Mouse (Mus musculus): ENCODE results near the gene Ccdc146. TPM values are rescaled to one million over a fixed set of nuclear protein-coding genes. Genes with fewer than 3 reads are reported as not detected.

The Ccdc146 gene
- polyA plus RNA-seq, 1 experiment from 2014 or later = 0.36 TPM

DNA sequence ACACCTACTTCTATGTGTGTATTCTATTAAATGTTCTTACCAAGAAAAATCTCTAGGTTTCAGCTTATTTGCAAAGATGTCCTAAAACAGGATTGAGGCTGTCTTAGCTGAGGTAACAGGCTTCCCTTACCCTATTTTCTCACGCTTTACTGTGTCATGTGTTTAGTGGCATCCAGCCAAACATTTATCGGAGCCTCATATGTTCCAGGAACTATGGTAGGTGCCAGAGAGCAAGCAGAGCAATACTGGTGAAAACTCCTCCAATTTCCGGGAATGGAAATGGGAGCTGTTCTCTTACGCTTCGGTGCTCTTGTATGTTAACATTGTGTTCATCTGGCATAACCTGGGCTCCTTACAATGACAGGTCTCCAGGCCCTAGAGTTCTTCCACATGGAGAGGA lies 92.8 kb downstream of the Ccdc146 start:
- Histone ChIP-seq H3K36me3 (ENCODE audit: control insufficient read depth, insufficient read depth, low read length) (no peaks in the 10 kb centered on the region), H3K4me3 (replicated peaks; ENCODE audit: low read depth, low read length) (no peak overlapping the region), H3K27ac (replicated peaks; ENCODE audit: low read depth, low read length) (no peak overlapping the region), H3K9me3 (ENCODE audit: control insufficient read depth, low read length) (no peaks in the 10 kb centered on the region), H3K27me3 (ENCODE audit: control insufficient read depth, insufficient read depth, low read length) (no peaks in the 10 kb centered on the region), H3K4me2 (ENCODE audit: low read length) (no peak overlapping the region), H3K4me1 (ENCODE audit: control insufficient read depth, insufficient read depth, low read length) (peaks cover 11% of the 10 kb centered on the region; the same call in 1 of the 2 replicates), H3K9ac (replicated peaks; ENCODE audit: low read length) (no peak overlapping the region)
- 89% methylated on average over 5 of the region's 5 CpGs for WGBS
- DNase-seq (no peak), ATAC-seq (ENCODE audit: low FRiP score, low TSS enrichment) (no peak)

DNA sequence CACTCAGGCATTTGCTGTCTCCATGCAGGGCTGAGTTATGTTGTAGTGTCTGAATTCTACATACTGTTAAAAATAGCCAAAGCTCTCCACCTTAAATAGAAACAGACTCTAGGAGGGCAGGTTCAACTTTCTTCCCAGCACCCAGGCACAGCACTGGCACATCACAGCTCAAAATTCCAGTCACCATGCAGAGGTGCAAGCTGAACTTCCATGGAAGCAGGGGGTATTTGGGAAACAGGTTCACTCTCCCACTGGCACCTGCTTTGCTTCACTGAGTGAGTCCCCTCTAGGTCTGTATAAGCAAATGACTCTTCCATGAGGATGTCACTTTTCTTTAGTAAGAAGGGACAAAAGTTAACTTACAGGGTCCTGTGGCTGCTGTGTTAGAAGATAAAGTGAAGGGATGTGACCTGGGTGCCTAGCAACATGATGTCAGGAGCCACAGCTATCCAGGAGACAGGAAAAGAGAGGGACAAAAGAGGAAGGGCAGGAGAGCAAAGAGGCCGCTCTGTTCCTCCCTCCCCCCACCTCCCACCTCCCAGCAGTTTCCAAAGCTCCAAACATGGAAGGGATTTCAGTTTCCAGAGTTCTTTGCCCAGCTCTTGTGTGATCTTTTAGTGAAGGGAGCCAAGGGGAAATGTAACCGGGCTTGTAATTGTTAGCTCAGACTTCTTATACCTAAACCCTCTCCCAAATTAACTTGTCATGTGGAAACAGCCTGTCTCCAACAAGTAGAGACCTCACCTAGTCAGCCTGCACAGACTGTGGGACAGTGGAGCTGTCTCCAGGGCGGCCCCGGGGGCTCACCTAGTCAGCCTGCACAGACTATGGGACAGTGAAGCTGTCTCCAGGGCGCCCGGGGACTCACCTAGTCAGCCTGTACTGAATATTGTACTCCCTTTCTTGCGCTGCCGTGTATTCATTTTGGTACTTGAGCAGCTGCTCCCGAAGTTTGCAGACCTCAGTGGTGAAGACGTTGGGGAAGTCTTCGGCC lies 94.5 kb downstream of the Ccdc146 start:
- Histone ChIP-seq H3K27ac (replicated peaks; ENCODE audit: low read depth, low read length) (no peak overlapping the region), H3K9me3 (ENCODE audit: control insufficient read depth, low read length) (no peaks in the 10 kb centered on the region), H3K9ac (replicated peaks; ENCODE audit: low read length) (no peak overlapping the region), H3K36me3 (ENCODE audit: control insufficient read depth, insufficient read depth, low read length) (no peaks in the 10 kb centered on the region), H3K4me3 (replicated peaks; ENCODE audit: low read depth, low read length) (no peak overlapping the region), H3K27me3 (ENCODE audit: control insufficient read depth, insufficient read depth, low read length) (no peaks in the 10 kb centered on the region), H3K4me1 (ENCODE audit: control insufficient read depth, insufficient read depth, low read length) (peaks cover 11% of the 10 kb centered on the region; the same call in 1 of the 2 replicates), H3K4me2 (ENCODE audit: low read length) (no peak overlapping the region)
- no peak for DNase-seq
- no peak for ATAC-seq (ENCODE audit: low FRiP score, low TSS enrichment)
- 23% methylated on average over 11 of the region's 11 CpGs for WGBS

DNA sequence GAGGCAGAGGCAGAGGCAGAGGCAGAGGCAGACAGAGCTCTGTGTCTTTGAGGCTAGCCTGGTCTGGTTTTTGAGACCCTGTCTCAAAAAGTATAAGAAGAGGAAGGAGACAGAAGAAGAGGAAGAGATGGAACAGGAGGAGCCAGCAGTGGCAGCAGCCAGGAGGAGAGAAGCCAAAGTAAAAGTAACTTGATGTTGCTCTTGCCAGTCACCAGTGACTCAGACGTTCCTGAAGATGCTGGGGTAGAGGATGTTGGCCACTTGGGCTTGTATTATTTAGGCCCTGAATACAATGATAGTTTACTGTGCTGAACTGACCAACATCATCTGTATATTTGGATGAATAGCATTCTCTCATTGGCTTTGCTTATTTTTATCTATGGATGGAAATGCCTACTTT lies 95.9 kb downstream of the Ccdc146 start:
- no peak overlapping the region for H3K9ac ChIP-seq (replicated peaks; ENCODE audit: low read length)
- H3K27me3 ChIP-seq (ENCODE audit: control insufficient read depth, insufficient read depth, low read length) = no peaks in the 10 kb centered on the region
- H3K4me1 ChIP-seq (ENCODE audit: control insufficient read depth, insufficient read depth, low read length) = peaks cover 11% of the 10 kb centered on the region; the same call in 1 of the 2 replicates
- H3K4me3 ChIP-seq (replicated peaks; ENCODE audit: low read depth, low read length) = no peak overlapping the region
- no peak overlapping the region for H3K4me2 ChIP-seq (ENCODE audit: low read length)
- no peaks in the 10 kb centered on the region for H3K9me3 ChIP-seq (ENCODE audit: control insufficient read depth, low read length)
- DNase-seq = no peak
- H3K36me3 ChIP-seq (ENCODE audit: control insufficient read depth, insufficient read depth, low read length) = no peaks in the 10 kb centered on the region
- no peak overlapping the region for H3K27ac ChIP-seq (replicated peaks; ENCODE audit: low read depth, low read length)
- ATAC-seq (ENCODE audit: low FRiP score, low TSS enrichment) = no peak
- WGBS = 81% methylated on average over 1 of the region's 1 CpGs

DNA sequence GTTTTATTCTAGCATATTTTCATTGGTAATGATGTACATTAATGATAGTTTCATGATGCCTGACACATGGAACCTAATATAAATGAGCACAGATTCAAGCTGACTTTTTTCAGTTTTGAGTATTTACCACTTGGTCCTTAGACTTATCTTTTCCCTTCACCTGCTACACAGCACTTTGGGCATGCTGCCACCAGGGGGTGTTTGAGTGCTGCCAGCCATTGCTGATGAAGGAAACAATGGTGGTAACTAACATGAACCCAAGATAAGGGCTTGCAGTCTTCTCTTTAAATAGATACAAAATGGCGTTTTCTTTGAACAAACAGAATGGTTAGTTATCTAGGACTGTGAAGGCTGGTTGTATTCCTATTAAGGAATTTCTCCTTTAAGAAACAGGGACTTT lies 98.0 kb downstream of the Ccdc146 start:
- Histone ChIP-seq H3K36me3 (ENCODE audit: control insufficient read depth, insufficient read depth, low read length) (no peaks in the 10 kb centered on the region), H3K9ac (replicated peaks; ENCODE audit: low read length) (no peak overlapping the region), H3K4me2 (ENCODE audit: low read length) (no peak overlapping the region), H3K9me3 (ENCODE audit: control insufficient read depth, low read length) (no peaks in the 10 kb centered on the region), H3K4me1 (ENCODE audit: control insufficient read depth, insufficient read depth, low read length) (peaks cover 11% of the 10 kb centered on the region; the same call in 1 of the 2 replicates), H3K27ac (replicated peaks; ENCODE audit: low read depth, low read length) (no peak overlapping the region), H3K4me3 (replicated peaks; ENCODE audit: low read depth, low read length) (no peak overlapping the region), H3K27me3 (ENCODE audit: control insufficient read depth, insufficient read depth, low read length) (no peaks in the 10 kb centered on the region)
- DNase-seq (peak; percentile 77), ATAC-seq (ENCODE audit: low FRiP score, low TSS enrichment) (peak; percentile 53; the same call in 1 of the 2 replicates)
- 54% methylated on average over 1 of the region's 1 CpGs for WGBS

DNA sequence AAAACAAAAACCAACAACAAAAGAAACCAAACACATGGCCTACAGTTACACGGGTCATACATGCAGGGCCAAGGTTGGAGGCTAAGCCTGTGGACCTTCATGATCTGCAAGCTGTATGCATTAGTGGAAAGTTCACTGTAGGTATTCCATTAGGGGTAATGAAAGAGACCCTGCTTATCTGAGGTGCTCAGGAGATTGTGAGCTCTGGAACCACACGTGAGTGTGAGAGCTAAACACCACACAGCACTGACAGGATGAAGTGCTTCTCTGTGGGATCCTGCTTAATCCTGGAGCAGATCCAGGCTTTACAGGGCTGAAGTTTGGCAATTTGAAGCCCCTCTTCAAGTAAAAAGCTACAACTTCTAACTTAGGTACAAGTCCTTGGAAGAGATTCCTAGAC lies 104.3 kb downstream of the Ccdc146 start:
- no peaks in the 10 kb centered on the region for H3K4me1 ChIP-seq (ENCODE audit: control insufficient read depth, insufficient read depth, low read length)
- no peaks in the 10 kb centered on the region for H3K27me3 ChIP-seq (ENCODE audit: control insufficient read depth, insufficient read depth, low read length)
- no peak overlapping the region for H3K4me3 ChIP-seq (replicated peaks; ENCODE audit: low read depth, low read length)
- DNase-seq (no peak), ATAC-seq (ENCODE audit: low FRiP score, low TSS enrichment) (no peak)
- no peak overlapping the region for H3K4me2 ChIP-seq (ENCODE audit: low read length)
- no peak overlapping the region for H3K9ac ChIP-seq (replicated peaks; ENCODE audit: low read length)
- WGBS = 77% methylated on average over 2 of the region's 2 CpGs
- H3K9me3 ChIP-seq (ENCODE audit: control insufficient read depth, low read length) = no peaks in the 10 kb centered on the region
- no peaks in the 10 kb centered on the region for H3K36me3 ChIP-seq (ENCODE audit: control insufficient read depth, insufficient read depth, low read length)
- no peak overlapping the region for H3K27ac ChIP-seq (replicated peaks; ENCODE audit: low read depth, low read length)

DNA sequence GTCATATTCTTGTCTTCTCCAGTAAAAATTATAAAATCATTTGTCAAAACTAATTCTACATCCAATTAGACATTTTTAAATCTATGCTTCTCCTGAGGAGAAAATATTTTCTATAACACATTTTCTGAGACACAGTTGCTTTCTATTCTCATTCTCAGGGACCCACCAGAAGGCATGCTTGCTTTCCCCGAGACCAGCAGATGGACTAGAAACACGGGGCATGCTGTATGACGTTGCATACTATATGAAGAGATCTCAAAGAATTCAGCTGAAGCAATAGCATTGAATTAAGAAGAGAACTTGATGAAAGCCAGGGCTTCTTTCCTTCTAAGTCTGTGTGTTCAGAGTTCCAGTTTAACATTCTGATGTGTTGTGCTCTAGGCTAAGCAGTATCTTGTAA lies 109.8 kb downstream of the Ccdc146 start:
- DNase-seq (no peak), ATAC-seq (ENCODE audit: low FRiP score, low TSS enrichment) (no peak)
- no peaks in the 10 kb centered on the region for H3K27me3 ChIP-seq (ENCODE audit: control insufficient read depth, insufficient read depth, low read length)
- H3K36me3 ChIP-seq (ENCODE audit: control insufficient read depth, insufficient read depth, low read length) = no peaks in the 10 kb centered on the region
- no peak overlapping the region for H3K9ac ChIP-seq (replicated peaks; ENCODE audit: low read length)
- H3K4me2 ChIP-seq (ENCODE audit: low read length) = no peak overlapping the region
- H3K4me1 ChIP-seq (ENCODE audit: control insufficient read depth, insufficient read depth, low read length) = no peaks in the 10 kb centered on the region
- no peak overlapping the region for H3K4me3 ChIP-seq (replicated peaks; ENCODE audit: low read depth, low read length)
- H3K9me3 ChIP-seq (ENCODE audit: control insufficient read depth, low read length) = no peaks in the 10 kb centered on the region
- H3K27ac ChIP-seq (replicated peaks; ENCODE audit: low read depth, low read length) = no peak overlapping the region
- 88% methylated on average over 3 of the region's 3 CpGs for WGBS

DNA sequence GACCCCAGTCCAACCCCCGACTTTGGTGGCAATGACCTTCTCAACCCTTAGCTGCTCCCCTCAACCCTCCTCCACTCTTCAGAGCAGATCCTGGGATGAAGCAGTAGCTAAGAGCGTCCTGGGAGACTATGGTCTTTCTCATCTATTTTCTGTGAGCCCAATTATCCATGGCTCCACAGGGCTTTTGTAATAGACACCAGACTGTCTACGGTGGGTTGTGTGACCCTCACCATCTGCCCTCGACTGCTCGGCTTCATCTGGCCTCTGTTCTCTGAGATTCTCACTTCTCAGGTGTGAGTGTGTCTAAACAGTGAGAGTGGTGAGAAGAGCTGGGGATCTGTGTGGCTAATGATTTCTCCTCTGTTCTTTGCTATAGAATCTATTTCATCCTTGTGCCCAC lies 117.3 kb downstream of the Ccdc146 start:
- Histone ChIP-seq H3K4me1 (ENCODE audit: control insufficient read depth, insufficient read depth, low read length) (no peaks in the 10 kb centered on the region), H3K27me3 (ENCODE audit: control insufficient read depth, insufficient read depth, low read length) (no peaks in the 10 kb centered on the region), H3K27ac (replicated peaks; ENCODE audit: low read depth, low read length) (no peak overlapping the region), H3K36me3 (ENCODE audit: control insufficient read depth, insufficient read depth, low read length) (no peaks in the 10 kb centered on the region), H3K9ac (replicated peaks; ENCODE audit: low read length) (no peak overlapping the region), H3K9me3 (ENCODE audit: control insufficient read depth, low read length) (no peaks in the 10 kb centered on the region), H3K4me3 (replicated peaks; ENCODE audit: low read depth, low read length) (no peak overlapping the region), H3K4me2 (ENCODE audit: low read length) (no peak overlapping the region)
- WGBS = 71% methylated on average over 5 of the region's 5 CpGs
- no peak for DNase-seq
- ATAC-seq (ENCODE audit: low FRiP score, low TSS enrichment) = no peak

- no peaks in the 10 kb centered on the region for H3K4me1 ChIP-seq (ENCODE audit: control insufficient read depth, insufficient read depth, low read length)
- no peak overlapping the region for H3K4me3 ChIP-seq (replicated peaks; ENCODE audit: low read depth, low read length)
- peak; percentile 32 for DNase-seq
- H3K27ac ChIP-seq (replicated peaks; ENCODE audit: low read depth, low read length) = no peak overlapping the region
- no peaks in the 10 kb centered on the region for H3K27me3 ChIP-seq (ENCODE audit: control insufficient read depth, insufficient read depth, low read length)
- no peak overlapping the region for H3K9ac ChIP-seq (replicated peaks; ENCODE audit: low read length)
- no peaks in the 10 kb centered on the region for H3K9me3 ChIP-seq (ENCODE audit: control insufficient read depth, low read length)
- no peaks in the 10 kb centered on the region for H3K36me3 ChIP-seq (ENCODE audit: control insufficient read depth, insufficient read depth, low read length)
- H3K4me2 ChIP-seq (ENCODE audit: low read length) = no peak overlapping the region
- WGBS = 73% methylated on average over 6 of the region's 6 CpGs
- ATAC-seq (ENCODE audit: low FRiP score, low TSS enrichment) = no peak
These were observed 123.5 kb downstream of the Ccdc146 start for GRCm38 (mm10) chr5:21301011-21301410.

DNA sequence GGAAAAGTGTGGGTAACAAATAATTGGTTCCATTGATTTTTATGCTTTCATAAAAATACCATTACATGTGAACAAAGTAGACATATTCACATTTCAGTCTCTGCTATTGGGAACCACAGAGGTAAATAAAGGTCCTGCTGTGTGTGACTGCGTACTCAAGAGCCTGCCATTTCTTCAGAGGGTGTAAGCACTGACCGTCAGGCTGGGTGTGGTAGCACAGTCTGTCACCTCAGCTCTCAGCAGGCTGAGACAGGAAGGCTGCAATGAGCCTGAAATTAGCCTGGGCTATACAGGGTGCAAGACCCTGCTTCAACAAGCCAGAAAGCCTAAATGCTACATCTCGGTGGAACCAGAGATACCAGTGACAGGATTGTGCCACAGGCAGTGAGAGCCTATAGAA lies 124.4 kb downstream of the Ccdc146 start:
- Histone ChIP-seq H3K4me1 (ENCODE audit: control insufficient read depth, insufficient read depth, low read length) (no peaks in the 10 kb centered on the region), H3K4me3 (replicated peaks; ENCODE audit: low read depth, low read length) (no peak overlapping the region), H3K27me3 (ENCODE audit: control insufficient read depth, insufficient read depth, low read length) (no peaks in the 10 kb centered on the region), H3K9me3 (ENCODE audit: control insufficient read depth, low read length) (no peaks in the 10 kb centered on the region), H3K4me2 (ENCODE audit: low read length) (no peak overlapping the region), H3K9ac (replicated peaks; ENCODE audit: low read length) (no peak overlapping the region), H3K36me3 (ENCODE audit: control insufficient read depth, insufficient read depth, low read length) (no peaks in the 10 kb centered on the region), H3K27ac (replicated peaks; ENCODE audit: low read depth, low read length) (no peak overlapping the region)
- no peak for DNase-seq
- 95% methylated on average over 3 of the region's 3 CpGs for WGBS
- no peak for ATAC-seq (ENCODE audit: low FRiP score, low TSS enrichment)

Data from midbrain, embryonic 14.5 days (tissue).